Mouse (Mus musculus): ENCODE data around the gene Cdca7.

Gene Cdca7

DNA sequence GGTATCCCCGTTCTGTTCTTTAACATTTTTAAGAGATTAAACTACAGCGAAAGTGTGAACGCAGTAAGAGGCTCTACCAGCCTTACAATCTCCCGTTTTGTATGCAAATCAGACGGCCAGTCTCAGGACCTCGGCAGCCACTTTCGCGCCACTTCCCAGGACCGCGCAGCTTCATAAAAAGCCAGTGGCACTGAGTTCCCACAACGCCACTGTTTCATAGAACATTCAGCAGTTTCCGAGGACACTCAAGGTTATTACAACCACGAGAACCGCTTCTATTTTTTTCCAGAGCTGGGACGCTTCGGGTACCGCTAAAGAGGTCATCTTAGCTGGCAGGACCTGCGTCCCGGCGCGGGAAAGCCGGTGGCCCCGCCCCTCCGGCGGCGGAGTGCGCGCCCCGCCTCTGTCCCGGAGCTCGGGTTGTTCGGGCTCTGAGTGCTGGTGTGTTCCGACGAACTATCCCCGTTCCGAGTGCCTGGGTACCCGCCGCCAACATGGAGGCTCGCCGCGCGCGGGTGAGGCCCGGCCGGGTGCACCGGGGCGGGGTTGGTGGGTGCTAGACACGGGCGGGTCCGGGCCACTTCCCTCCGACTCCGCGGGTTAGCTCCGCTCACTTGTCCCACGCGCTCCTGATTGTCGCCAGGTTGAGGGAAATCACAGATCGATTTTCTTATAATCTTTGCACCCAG lies at the start of gene Cdca7:
Gene Cdca7, plus strand, starts transcription at position 363 of the 689 bp plus-strand sequence.
- DNase-seq (ENCODE audit: low spot score) = peak; percentile 55

- no peak for DNase-seq (ENCODE audit: low spot score)
Measured at GRCm38 (mm10) chr2:72426776-72427175, 49.2 kb upstream of the Cdca7 start.

DNA sequence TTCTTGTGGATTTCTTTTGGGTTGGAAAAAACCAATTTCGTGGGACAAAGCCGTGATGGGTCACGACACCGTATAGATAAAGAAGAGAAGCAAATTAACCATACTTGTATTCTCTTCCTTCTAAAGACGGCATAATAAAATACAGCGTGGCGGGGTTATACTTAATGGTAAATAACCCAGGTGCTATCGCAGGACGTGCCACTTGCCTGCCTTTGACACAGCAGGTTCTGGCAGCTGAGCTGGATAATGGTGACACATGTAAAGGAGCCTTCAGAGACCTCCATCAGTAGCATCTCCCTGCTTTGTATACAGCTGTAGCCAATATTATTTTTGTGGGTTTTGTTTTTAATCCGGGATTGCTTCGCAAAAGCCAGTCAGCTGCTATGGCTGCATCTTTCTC lies 48.7 kb upstream of the Cdca7 start:
- no peak for DNase-seq (ENCODE audit: low spot score)

DNA sequence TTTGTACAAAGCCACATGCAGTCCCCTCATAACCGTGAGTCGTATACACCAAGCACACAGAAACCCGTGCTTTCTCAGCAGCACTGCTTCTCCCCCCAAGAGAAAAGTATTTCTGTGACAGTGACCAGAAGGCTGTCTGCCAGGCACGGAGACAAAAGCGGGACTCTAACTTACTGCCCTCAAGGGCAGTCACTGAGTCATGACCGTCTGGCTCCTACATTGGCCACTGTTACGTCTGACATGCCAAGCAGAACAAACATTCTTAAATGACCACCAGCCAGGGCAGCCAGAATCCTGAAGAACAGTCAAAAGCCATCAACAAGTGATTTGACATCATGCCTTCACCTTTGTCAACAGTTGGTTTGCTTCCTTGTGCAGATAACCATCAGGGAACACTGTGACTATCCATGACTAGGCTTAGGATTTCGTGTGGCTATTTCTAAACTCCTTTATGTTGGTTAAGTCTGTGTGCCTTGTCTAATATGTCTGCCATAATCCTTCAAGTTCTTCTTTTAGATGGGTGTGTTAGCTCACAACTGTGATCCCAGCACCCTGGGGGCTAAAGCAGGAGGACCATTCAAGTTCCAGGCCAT lies 36.9 kb upstream of the Cdca7 start:
- no peak for DNase-seq (ENCODE audit: low spot score)

DNA sequence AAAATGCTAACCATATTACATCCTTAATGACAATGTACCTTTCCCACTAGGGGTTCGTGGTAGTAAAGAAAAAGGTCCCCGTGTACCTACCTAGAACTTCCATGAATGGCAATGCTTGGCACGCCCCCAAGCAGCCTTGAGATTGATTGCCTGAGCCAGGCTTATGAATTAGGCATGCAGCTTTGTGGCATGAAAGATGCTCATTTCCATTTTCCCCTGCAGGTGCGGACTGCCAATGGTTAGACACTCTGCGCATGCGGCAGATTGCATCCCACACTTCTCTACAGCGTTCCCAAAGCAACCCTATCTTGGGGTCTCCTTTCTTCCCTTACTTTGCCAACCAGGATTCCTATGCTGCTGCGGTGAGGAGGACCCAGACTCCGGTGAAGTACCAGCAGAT lies 34.9 kb upstream of the Cdca7 start:
- DNase-seq (ENCODE audit: low spot score) = no peak

DNA sequence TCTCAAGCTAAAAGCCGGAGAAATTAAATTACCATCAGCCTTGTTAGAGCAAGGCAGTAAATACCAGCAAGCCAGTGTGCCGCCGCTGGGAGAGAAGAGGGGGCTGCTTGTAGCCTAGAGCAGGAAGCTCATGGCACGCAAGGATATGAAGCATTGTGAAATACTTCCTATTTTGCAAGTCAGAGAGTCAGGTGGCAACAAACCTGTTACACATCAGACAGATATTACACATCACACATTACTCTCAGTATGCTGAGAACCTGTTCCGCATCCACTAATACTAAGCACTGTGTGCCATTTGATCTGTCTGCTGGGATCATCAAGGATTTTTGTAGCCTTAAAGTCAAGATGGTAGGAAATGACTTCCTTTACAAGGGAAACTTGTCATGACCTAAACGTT lies 33.1 kb upstream of the Cdca7 start:
- DNase-seq (ENCODE audit: low spot score) = no peak

- no peak for DNase-seq (ENCODE audit: low spot score)
Measured at GRCm38 (mm10) chr2:72443960-72444359, 32.0 kb upstream of the Cdca7 start.

GRCm38 (mm10) chr2:72446106-72446505 lies 29.9 kb upstream of the Cdca7 start:
- no peak for DNase-seq (ENCODE audit: low spot score)

DNA sequence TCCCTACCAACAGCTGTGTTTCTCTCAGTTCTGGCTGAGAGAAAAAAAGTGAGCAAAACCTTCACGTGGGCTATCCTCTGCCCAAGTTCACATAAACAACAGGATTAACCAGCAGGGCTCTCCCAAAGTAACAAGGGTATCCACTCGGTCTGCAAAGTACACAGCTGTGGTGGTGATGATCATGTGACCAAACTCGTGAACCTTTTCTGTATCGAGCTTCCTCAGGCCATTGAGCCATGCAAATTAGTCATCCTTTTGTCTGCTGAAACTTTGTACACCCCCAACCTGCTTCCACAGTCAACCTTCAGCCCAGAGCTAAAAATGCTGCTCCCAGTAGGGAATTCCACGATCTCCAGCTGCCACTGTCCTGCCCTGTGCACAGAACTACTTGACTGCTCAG lies 29.3 kb upstream of the Cdca7 start:
- DNase-seq (ENCODE audit: low spot score) = no peak

- no peak for DNase-seq (ENCODE audit: low spot score)
Measured at GRCm38 (mm10) chr2:72453563-72453962, 22.4 kb upstream of the Cdca7 start.

GRCm38 (mm10) chr2:72456189-72456588 lies 19.8 kb upstream of the Cdca7 start:
- no peak for DNase-seq (ENCODE audit: low spot score)

DNA sequence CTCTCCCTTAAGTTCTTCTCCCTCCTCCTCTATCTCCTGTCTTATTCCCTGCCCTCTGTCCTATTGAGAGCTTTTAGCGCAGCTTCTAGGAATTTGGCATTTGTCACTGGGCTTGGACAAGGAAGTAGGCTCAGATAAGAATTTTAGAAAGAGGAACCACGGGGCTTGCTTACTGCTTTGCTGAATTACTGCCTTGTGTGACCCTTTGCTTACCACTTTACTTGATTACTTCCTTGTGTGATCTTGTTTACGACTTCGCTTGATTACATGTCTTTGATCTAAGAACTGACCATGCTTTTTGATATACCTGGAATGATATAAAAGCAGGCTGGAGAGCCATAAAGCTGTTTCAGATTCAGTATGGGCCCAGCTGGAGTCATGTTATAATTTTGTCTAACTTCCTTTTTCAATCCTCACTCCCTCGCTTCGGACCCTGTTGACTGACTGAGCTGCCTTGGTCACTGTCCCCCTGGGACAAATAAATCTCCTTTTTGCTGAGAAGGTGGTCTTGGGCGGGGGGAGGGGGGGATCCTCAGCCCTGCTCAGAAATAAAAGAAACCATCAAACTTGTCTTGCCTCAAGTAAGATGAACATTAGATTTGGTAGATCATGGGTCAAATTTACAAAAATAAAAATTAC lies 11.5 kb upstream of the Cdca7 start:
- no peak for DNase-seq (ENCODE audit: low spot score)

GRCm38 (mm10) chr2:72467604-72468003 lies 8.4 kb upstream of the Cdca7 start:
- DNase-seq (ENCODE audit: low spot score) = no peak

- no peak for DNase-seq (ENCODE audit: low spot score)
Measured at GRCm38 (mm10) chr2:72471415-72472070, 4.4 kb upstream of the Cdca7 start.

GRCm38 (mm10) chr2:72474531-72475287 lies 1.2 kb upstream of the Cdca7 start:
- DNase-seq (ENCODE audit: low spot score) = no peak

DNA sequence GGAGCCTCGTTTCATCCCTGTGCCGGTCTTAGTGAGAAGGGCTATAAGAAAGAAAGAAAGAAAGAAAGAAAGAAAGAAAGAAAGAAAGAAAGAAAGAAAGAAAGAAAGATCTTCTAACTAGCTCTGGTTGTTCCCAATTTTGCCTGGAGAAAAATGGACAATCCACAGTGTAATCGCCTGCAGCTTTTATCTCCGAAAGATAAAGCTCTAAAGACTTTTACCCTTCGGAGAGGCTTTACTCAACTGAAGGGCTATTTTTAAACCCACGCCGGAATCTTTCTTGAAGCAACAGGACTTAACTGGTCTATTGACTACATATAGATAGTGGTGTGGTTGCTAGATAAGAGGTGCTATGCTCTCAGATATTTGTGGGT lies 549 bp upstream of the Cdca7 start:
- DNase-seq (ENCODE audit: low spot score) = no peak

DNA sequence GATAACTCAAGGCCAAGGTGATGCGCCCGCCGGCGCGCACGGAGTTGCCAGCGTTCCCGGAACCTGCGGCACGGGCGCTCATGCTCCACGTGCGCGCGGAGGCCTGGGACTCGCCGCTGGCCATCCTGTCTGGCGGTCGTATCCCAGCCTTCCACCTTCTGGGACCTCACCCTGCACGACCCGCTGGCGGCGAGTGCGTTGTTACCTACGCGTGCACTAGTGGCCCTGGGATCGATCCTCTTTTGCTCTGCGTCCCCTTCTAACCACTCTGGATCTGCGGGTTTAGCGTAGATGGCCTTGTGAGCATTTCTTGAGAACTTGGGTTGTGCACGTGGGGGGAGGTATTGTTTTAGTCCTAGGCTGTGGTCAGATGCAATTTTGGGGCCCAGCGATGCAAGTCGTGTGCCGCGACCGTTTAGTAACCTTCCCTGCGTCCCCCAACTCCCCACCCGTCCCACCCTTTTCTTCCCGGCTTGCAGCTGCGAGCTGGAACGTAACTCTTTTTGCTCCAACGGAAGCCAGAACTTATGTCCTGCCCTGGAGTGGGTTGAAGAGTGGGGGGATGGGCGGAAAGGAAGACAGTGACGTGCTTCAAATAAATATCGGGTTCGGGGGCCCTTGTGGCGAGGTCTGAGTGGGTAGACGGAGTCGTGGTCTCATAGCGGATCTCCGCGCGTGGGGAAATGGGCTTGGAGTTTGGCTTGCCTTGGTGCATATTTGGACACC lies 690 bp downstream of the Cdca7 start:
- peak; percentile 25 for DNase-seq (ENCODE audit: low spot score)

DNA sequence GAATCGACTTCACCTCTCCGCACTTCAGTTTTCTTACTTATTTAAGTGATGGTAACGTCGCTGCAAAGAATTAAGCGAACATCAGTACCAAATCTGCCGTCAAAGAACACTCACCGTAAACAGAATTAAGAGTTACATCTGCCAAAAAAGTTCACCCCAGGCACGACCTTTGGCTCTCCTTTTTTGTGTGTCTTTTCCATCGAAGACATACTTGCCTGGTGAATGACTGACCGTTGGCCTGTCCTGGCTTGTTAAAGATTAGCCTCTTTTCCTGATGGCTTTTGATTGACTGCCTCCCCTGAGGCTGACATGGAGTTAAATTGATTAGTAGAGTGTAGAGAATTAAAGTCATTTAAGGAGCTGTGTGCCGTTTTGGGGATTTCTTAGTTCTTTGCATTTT lies 1.3 kb downstream of the Cdca7 start:
- no peak for DNase-seq (ENCODE audit: low spot score)

DNA sequence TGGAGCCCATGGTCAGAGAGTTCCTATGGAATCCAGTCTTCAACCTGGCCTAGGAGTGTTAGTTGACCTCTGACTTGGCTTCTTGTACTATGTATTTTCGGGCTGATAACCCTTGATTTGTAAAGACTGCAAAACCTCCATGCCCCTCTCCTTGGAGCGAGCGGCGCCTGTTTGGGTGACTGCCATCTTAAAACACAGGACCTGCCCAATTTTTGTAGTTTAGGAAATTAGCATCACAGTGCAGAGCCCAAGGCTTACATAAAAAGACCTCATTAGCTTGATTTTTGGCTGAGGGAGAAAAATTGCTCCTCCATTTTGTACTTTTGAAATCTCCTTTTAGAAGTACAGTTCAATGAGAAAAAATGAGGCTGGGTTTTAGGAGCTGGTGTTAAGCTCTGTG lies 2.2 kb downstream of the Cdca7 start:
- DNase-seq (ENCODE audit: low spot score) = no peak

- DNase-seq (ENCODE audit: low spot score) = no peak
Measured at GRCm38 (mm10) chr2:72478921-72479320, 3.0 kb downstream of the Cdca7 start.

DNA sequence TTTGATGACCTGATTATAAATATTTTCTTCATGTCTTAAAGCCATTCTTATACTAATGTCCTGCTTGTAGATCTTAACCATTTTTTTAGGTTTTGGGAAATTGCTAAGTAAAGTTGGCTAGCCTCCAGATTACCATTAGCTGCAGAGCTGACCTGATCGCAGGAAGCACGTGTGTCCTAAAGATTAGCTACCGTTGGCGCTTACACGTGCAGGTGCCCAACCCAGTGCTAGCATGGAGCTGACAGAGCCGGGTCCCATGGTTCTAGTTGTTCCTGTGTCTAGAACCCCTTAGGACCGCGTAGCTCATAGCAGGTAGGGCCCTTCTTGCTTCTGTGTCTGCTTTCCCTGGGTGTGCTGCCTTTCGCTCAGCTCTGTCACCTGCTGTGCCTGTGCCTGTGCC lies 3.9 kb downstream of the Cdca7 start:
- DNase-seq (ENCODE audit: low spot score) = no peak

DNA sequence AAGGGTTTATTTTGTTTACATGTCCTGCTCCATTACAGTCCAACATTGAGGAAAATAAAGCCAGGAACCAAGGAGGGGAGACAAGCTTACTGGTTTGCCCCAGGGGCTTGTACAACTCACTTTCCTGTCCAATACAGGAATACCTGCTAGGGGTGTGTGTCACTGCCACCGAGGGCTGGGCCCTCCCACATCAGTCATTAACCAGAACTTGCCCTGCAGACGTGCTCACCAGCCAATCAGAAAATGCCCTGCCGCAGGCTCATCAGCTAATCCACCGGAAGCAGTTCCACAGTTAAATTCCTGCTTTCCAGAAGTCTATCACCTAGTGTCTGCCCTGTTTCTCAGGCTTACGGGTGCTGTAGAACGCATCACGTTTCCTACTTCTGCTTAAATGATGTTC lies 15.7 kb downstream of the Cdca7 start:
- no peak for DNase-seq (ENCODE audit: low spot score)
